Mouse (Mus musculus): ENCODE measurements at regions not wholly inside any gene's neighbourhood (a gene's known extent, or its start where the extent isn't known, plus 50 kb on each side); places are given as distances from the start of the nearest gene placed in this dataset.

DNA sequence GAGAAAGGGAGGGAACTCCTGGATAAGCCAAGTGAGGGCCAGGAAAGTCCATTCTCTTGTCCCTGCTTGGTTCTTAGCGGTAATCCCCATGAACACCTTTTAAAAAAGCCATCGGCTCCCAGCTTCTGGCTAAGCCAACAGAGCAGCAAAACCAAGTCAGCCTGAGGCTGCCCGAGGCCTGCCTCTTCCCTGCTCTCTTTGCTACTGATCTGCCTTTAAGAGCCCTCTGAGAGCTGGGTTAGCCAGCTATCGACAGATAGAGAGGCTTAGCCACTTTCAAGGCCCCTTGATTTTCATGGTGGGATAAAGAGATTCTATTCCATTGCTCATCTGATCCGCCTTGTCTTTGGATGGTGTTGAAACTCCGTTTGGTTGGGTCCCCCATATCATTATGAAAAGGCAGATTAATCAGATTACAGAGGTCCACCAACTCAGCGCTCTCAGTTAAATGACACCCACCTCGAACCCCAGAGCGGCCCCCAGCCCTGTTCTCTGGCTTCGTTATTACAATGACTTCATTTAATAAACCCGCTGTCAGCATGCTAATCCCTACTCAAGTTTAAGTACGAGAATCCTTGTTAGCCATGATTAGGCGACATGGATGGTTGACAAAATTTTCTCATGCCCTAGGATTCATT is 66.1 kb downstream of the Slc4a3 start:
- no peak for ATAC-seq (ENCODE audit: poor library complexity, severe bottlenecking)

DNA sequence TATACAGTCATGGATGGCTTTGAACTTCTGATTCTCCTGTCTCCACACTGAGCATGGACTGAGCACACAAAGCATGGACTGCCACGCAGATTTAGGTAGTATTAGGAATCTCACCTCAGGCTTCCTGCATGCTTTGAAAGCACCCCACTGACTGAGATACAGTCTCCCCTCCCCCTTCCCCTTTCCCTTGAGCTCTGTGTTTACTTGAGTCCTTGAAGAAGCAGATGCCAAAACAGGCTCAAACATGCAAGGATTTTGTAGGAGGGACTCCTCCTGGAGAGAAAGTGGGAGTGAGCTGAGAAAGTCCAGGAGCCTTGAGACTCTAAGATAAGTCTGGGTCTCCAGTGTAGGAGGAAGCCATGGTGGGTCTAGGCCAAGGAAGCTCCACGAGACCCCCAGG is 67.1 kb downstream of the Slc4a3 start:
- no peak for ATAC-seq (ENCODE audit: poor library complexity, severe bottlenecking)

DNA sequence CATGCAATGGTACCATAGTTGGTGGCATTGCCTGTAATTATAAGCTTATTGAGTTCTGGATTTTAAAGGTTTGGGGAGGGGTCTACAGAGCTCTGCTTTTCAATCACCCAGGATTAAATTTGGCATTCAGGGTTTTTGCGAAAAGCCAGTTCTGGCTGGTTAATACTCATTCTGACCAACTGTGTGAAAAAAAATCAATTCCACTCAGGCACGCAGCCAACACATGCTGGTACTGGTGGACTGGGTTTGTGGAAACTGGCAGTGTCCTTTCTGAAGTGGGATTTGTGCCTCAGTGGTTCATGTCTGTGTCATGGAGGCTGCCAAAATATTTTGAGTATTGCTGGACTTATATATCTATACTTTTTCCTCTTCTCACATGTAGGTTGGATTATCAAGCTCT is 70.9 kb downstream of the Slc4a3 start:
- no peak for ATAC-seq (ENCODE audit: poor library complexity, severe bottlenecking)

DNA sequence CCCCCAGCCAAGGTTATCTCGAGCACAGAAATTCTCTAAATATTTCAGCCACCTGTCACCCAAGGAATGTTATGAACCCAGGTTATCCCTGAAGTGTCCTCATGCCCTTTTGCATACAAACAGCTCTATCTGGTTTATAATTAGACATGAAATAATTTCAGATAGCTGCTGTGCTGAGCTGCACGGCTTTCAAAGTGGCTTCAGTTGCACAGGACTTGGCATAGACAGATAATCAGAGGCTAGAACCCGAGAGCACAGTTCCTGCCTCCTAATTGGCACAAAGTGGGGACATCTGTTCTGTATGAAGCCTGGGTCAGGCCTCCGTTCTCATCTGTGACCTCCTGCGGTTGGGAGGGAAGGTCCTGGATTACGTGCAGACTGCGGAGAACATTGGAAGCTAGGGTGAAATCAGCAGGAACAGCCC is 72.3 kb downstream of the Slc4a3 start:
- no peak for ATAC-seq (ENCODE audit: poor library complexity, severe bottlenecking)

DNA sequence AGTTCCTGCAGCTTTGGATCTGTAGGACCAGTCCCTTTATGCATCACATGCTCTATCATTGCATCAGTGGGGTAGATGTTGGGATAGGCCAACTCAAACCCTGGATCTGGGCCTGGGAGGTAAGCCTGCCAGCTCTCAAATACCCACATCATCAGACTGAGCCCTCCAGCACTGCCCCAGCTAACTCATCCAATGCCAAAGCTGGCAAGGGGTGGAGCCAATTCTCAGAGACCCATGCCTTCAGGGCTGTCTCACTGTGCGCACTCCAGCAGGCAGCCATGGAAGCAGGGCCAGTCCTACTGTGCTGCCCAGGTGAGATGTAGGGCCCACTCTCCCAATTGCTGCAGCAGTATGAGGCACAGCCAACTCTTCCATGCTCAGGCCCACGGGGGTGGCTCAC is 84.2 kb downstream of the Slc4a3 start:
- no peak for ATAC-seq (ENCODE audit: poor library complexity, severe bottlenecking)

DNA sequence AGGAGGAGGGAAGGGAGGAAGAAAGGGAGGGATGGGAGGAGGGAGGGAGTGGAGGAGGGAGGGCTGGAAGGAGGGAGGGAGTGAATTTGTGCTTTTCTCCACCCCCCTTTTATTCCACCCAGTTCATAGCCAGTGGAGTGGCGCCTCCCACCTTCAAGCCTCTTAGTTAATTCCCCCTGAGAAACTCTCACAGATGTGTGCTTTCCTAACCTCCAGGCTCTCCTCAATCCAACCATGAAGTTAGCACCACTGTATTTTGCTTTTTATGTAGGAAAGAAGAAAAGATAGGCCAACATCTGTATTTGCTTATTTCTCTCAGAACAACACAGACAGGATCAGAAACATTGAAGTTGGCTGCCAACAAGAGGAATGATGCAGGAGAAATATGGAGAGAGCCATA is 85.7 kb downstream of the Slc4a3 start:
- no peak for ATAC-seq (ENCODE audit: poor library complexity, severe bottlenecking)

DNA sequence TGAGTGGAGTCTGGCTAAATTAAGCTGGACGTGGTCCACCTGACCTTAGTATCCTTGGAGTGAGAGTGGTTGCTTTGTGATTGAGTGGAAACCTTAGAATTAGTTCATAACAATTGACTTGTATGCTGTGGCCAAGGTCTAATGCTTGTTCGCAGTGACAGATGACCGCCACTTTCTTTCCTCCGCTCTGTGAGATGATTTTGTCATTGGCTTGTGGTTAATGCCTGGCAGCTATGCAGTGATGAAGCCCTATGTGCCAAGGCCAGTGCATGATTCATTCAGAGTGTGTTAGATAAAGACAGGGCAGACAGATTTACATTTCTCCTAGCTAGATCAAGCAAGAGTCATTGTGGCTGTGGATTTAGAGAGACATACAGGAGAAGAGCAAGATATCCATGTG is 89.5 kb downstream of the Slc4a3 start:
- no peak for ATAC-seq (ENCODE audit: poor library complexity, severe bottlenecking)

DNA sequence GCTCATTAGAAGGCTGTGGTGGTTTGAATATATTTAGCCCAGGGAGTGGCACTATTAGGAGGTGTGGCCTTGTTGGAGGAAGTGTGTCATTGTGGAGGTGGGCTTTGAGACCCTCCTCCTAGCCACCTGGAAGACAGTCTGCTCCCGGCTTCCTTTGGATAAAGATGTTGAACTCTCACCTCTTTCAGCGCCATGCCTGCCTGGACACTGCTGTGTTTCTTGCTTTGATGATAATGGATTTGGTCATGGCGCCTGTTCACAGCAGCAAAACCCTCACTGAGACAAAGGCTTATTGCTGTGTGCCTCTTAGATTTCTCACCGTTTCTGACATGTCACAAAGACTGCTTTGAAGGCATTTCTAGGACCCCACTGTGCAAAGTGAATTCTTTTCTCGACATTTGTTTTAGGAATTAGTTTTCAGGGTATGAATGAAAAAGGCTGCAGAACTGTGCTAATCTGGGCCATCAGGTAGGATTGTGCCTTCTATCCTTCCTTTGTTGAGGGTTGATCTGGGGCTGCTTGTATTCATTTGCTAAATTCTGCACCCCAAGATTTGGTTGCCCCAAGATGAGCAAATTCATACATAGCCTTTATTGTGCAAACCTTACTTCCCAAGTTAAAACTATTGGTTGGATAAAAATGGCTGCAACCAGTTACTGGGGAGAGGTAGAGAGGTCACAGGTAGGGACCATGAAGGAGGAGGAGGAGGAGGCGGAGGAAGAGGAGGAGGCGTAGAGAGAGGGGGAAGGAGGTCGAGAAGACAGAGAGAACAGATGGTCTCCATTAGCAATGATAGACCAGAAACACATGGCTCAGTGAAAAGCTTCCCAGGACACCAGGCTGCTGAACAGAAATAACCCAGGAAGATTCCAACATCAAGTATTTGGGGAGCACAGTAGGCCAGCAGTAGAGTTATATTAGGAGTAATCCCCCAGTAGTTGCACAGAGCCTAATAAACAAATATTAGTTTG is 93.2 kb downstream of the Slc4a3 start:
- ATAC-seq (ENCODE audit: poor library complexity, severe bottlenecking): no peak

DNA sequence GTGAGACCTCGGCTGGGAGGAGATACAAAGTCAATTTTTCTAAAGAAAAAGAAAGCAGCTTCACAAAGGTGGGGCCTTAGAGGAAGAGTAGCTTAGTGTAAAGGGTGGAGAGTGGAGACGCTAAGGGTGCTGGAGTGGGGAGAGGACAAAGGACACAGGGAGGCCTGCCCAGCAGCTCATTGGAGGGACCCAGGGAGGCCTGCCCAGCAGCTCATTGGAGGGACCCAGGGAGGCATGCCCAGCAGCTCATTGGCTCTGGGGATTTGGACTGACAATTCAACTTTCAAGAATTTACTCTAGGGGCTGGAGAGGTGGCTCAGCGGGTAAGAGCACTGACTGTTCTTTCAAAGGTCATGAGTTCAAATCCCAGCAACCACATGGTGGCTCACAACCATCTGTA is 96.4 kb downstream of the Slc4a3 start:
- no peak for ATAC-seq (ENCODE audit: poor library complexity, severe bottlenecking)

DNA sequence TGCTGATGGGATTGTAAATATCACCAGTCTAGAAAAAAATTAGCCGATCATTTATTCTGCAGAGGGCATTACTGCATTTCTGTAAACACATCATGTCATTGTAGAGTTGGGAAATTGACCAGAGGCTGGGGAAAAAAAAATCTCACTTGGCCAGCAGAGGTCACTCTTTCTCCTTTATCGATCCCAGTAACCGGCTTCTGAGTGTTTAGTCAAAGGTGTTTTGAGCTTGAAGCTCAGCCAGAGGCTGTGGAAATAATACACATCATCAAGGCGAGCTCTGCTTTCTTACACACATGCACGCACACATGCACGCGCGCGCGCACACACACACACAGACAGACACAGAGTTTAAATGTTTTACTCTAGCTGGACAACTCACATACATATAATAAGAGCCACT is 106.5 kb downstream of the Slc4a3 start:
- ATAC-seq (ENCODE audit: poor library complexity, severe bottlenecking): no peak

DNA sequence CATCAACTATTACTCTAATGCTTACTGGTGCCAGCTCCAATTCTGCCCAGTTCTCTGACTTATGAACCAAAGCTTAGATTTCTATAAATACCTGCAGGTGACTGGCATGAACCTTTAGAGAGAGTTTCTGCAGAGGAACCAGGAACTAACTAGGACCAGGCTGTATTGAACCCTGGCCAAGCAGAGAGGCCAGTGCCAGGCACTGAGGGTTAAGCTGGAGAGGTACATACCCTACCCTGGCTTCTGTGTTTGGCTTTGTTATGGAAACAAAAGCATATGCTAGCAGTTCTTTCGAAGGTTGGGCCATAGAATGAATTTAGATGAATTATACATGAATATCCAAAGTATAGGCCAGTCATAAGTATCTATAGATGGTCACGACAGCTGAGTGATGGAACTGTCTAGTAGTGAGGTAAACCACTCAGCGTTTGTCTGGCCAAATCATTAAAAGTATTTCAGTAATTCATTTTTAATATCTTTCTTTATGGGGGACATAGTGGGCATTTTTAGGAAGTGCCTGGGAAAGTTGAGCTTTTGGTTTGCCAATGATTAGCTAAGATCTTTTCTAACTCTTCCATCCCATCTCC is 107.0 kb downstream of the Slc4a3 start:
- no peak for ATAC-seq (ENCODE audit: poor library complexity, severe bottlenecking)

DNA sequence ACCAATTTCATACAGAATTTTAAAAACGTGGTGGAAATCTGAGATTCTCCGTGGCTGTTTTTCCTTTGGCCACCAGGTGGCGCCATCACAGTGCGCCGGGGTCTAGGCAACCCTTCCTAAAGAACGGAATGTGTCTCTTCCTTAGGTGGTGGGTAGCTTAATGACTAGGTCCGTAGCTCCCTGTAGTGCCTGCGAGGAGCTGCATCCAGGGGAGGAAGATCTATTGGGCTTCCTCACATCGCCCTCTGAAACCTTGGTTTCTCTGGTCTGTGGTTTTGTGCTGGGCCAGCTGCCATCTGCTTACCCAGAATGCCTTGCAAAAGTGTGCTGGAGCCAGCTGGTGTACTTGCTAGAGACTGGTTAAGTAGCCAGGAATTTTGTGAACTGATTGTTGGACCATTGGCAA is 107.6 kb downstream of the Slc4a3 start:
- ATAC-seq (ENCODE audit: poor library complexity, severe bottlenecking): no peak

DNA sequence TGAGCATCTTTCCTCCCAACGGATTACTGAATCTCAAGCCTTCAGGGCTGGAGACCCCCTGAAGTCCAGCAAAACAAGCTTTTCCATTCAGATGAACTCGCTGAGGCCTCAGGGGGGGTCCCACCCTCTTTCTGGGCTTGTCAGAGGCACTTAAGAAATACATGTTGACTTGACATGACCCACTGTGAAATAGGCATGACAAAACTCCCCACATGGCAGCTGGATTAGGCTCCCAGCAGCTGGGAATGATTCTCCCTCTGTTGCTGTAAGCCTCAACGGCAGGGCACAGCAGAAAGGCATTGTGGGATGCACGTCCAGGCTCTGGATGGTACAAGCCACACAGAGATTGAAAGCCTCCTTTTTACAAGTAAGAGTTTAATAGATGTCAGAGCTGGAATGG is 110.5 kb downstream of the Slc4a3 start:
- ATAC-seq (ENCODE audit: poor library complexity, severe bottlenecking): no peak

DNA sequence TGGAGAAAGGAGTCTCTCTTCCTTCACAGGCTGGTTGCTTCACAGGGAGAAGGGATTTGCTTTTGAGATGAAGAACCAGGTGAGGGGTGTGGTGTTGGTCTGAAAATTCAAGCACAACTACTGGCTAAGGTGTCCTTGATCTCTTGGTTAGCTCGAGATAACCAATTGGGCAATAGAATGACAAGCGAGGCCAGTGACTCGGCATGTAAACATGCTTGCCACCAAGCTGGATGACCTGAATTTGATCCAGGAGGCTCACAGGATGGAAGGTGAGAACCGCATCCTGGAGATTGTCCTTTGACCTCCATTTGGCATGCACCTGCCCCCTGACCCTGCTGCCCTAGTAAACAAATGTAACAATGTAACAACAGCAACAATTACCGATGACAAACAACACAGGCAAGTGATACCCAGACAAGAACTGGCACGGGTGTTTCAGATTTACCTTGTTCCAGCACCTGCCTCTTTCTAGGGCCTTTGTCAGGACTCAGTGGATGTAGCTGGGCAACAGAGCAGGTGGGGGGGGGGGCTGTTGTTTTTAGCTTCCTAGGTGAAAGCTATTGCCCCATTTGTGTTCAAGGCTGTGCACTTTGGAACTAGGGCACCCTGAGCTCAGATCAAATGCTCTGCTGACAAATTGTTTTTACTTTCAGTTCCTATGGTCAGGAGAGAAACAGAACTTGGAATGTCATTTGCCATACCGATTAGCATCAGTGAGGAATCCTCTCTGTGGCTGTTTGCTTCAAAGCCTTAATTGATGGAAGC is 114.5 kb downstream of the Slc4a3 start:
- ATAC-seq (ENCODE audit: poor library complexity, severe bottlenecking): no peak

DNA sequence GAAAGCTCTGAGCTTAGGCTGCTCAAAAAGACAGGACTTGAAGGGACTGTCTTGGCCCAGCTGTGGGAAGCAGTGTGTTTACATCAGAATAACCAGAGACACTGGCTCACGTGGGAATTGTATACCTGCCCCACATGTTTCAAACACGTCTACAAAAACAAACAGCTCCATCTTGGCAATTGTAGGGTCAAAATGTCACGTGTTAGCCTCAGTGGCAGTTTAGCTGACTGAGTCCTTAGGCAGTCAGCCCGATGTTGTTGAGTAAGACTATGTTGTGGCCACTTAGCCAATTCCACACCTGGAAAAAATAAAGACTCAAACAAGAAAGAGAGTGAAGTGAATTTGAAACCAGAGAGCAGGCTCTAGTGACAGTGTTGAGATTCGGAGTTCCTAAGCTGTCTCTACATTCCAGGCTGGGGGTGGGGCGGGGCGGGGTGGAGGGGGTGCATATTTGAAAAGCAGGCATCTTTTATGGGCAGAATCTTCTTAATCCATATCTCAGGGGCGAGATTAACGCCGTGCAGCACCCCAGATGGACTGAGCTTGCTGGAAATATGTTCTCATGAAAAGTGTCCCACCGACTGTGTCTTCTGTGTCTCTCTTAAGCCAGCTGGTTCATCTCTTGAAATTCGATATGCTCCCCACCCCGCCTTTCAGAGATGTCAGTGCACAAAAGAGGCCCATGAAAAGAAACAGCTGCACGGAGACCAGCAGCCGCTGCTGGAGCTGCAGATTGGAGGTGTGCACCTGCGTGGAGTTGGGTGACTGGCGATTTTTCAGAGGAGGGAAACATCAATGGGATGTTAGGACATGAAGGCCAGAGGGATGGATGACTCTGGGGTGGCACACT is 116.3 kb downstream of the Slc4a3 start:
- no peak for ATAC-seq (ENCODE audit: poor library complexity, severe bottlenecking)

DNA sequence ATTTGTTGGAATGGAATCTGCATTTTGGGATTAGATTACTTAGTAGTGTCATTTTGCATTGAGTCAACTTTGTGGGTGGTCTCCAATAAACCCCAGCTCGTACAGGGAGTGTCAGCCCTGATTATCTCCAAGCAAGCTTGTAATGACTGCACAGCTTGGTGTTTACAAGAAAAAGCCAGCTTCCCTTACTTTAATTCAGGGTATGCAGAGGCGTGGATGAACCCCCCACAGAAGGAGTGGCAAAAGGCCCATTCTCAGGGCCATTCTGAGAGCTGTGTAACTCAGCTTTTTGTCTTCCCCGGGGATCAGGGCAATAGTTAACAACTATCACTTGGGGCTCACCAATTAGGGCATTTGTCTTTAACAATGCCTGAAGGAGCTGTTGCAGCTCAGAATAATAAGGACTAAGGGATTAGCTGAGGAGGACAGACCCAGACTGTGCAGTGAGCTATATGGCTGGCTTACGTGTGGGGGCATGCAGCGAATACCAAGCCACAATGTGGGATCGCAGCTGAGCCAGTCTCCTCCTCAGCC is 121.7 kb downstream of the Slc4a3 start:
- no peak for ATAC-seq (ENCODE audit: poor library complexity, severe bottlenecking)

DNA sequence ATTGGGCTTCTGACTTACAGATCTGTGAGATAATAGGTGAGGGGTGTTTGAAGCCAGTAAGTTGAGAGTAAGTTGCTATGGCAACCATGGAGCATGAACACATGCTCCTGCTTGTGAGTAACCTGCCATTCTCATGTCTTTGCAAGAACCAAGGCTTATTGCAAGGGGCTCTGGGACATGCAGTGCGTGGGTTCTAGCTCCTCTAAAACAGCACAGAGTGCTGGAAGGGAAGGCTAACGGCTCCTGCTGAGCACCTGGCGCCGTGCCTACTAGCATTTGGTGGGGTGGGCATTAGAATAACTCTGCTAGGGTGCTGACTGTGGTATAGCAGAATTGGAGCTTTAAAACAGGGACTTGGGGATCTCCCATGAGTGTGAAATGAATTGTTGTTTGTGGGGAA is 130.2 kb downstream of the Slc4a3 start:
- ATAC-seq (ENCODE audit: poor library complexity, severe bottlenecking): no peak

DNA sequence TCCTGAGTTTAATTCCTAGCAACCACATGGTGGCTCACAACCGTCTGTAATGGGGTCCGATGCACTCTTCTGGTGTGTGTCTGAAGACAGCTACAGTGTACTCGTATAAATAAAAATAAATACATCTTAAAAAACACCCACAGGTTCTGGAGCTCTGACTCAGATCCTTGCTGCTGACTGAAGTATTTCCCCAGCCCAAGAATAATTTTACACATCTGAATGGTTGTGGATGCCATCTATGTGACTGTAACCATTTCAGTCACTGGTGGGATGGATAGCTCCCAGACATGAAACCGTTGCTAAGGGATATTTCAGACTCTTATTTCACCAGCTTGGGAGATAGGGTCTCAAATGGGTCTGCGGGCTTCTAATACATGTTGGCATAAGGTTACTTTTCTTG is 131.6 kb downstream of the Slc4a3 start:
- ATAC-seq (ENCODE audit: poor library complexity, severe bottlenecking): no peak

DNA sequence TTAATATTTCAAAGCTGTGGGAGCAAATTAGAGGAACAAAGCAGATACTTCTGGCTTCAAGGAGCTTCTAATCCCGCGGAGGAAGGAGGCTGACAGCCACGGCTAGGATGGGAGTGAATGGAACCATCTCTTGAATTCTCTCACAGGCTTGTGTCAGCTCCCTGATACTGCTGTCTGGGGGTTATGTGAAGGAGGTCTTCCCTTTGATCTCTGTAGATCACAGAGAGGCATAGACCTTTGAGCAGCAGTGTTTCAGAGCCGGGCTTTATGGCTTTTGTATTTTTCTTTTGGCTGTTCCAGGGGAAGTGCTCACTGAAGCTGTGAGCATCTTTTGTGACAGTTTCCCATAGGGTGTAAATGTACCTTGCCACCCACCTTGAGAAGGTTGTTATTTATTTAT is 132.2 kb downstream of the Slc4a3 start:
- no peak for ATAC-seq (ENCODE audit: poor library complexity, severe bottlenecking)

DNA sequence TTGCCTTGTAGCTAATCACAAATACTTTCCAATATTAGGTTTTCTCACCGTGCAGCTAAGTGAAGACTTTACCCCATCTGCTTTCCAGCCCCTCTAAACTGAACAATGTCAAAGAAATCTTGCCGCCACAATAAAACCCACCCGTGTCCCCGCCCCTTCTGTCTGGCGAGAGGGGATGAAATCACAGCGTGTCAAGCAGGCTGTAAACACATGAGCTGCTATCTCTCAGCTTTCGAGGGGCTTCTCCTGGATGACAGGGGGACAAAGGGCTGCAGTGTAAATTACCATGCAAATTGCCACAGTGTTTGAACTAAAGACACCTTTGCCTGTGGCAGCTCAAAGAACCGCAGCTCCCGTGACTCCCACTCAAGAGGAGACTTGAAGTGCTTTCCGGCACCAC is 134.3 kb downstream of the Slc4a3 start:
- ATAC-seq (ENCODE audit: poor library complexity, severe bottlenecking): no peak
